Mouse (Mus musculus) c-Kit-positive CD71-positive TER-119-negative erythroid progenitor cells, embryonic 14.5 days (primary cell): Measurements from ENCODE around the gene Kalrn.
"Not testable (repeated sequence)": the region's sequence is repeated elsewhere in the genome, so short reads cannot be mapped to it uniquely, and the experiment has no call there.

Experiments used
- DNase-seq: peaks from one replicate; pipeline ENCODE4 v3.0.0-alpha.2; 2013; ENCODE audit warnings: low read depth

Kalrn gene

GRCm38 (mm10) chr16:34311577-34311976, 261.8 kb downstream of the Kalrn start:
- no peak for DNase-seq

GRCm38 (mm10) chr16:34310363-34310762, 263.0 kb downstream of the Kalrn start:
- no peak for DNase-seq

- no peak for DNase-seq
Measured at GRCm38 (mm10) chr16:34308324-34308723, 265.0 kb downstream of the Kalrn start.

- no peak for DNase-seq
Measured at GRCm38 (mm10) chr16:34307458-34307857, 265.9 kb downstream of the Kalrn start.

- DNase-seq: no peak
Measured at GRCm38 (mm10) chr16:34305586-34305985, 267.7 kb downstream of the Kalrn start.

- DNase-seq: not testable (repeated sequence)
Measured at GRCm38 (mm10) chr16:34303818-34304217, 269.5 kb downstream of the Kalrn start.

- no peak for DNase-seq
Measured at GRCm38 (mm10) chr16:34302503-34302902, 270.8 kb downstream of the Kalrn start.

GRCm38 (mm10) chr16:34302063-34302462, 271.3 kb downstream of the Kalrn start:
- DNase-seq: no peak

GRCm38 (mm10) chr16:34299226-34299625, 274.1 kb downstream of the Kalrn start:
- no peak for DNase-seq

- no peak for DNase-seq
Measured at GRCm38 (mm10) chr16:34297911-34298682, 275.2 kb downstream of the Kalrn start.

- no peak for DNase-seq
Measured at GRCm38 (mm10) chr16:34294568-34294967, 278.8 kb downstream of the Kalrn start.

GRCm38 (mm10) chr16:34293675-34294074, 279.7 kb downstream of the Kalrn start:
- DNase-seq: no peak

- DNase-seq: no peak
Measured at GRCm38 (mm10) chr16:34289583-34289982, 283.7 kb downstream of the Kalrn start.

GRCm38 (mm10) chr16:34282026-34282425, 291.3 kb downstream of the Kalrn start:
- no peak for DNase-seq

GRCm38 (mm10) chr16:34279654-34280383, 293.5 kb downstream of the Kalrn start:
- no peak for DNase-seq

- no peak for DNase-seq
Measured at GRCm38 (mm10) chr16:34278249-34278790, 295.0 kb downstream of the Kalrn start.

GRCm38 (mm10) chr16:34274607-34275006, 298.7 kb downstream of the Kalrn start:
- no peak for DNase-seq

- no peak for DNase-seq
Measured at GRCm38 (mm10) chr16:34271476-34271875, 301.9 kb downstream of the Kalrn start.

- no peak for DNase-seq
Measured at GRCm38 (mm10) chr16:34270681-34271080, 302.7 kb downstream of the Kalrn start.

GRCm38 (mm10) chr16:34269642-34270041, 303.7 kb downstream of the Kalrn start:
- no peak for DNase-seq

GRCm38 (mm10) chr16:34267751-34268150, 305.6 kb downstream of the Kalrn start:
- no peak for DNase-seq

- no peak for DNase-seq
Measured at GRCm38 (mm10) chr16:34264671-34265070, 308.7 kb downstream of the Kalrn start.
